Comparison of ENCODE assay signal across 9 mouse cellular contexts in genomic region chr13:91165200-91165599, GRCm38 (mm10). TPM values are rescaled to one million over a fixed set of nuclear protein-coding genes. Genes with fewer than 3 reads are reported as not detected.
DNase-seq lines count a peak whose midpoint lies in the region; ATAC-seq lines count a peak whose summit lies in the region.
"Had no signal": no experiment of that assay in that cellular context is flagged by ENCODE, and none has a peak within 500 bp of the region (broad histone marks: within the 10 kb centered on the region; RNA-seq: fewer than 3 reads in every experiment).

No protein-coding gene starts in this region.

- no peaks in the 10 kb centered on the region for H3K36me3 ChIP-seq in embryonic facial prominence, embryonic 12.5 days
- H3K36me3 ChIP-seq in embryonic facial prominence, embryonic 10.5 days (replicated peaks) = no peaks in the 10 kb centered on the region

- 74% methylated on average over 6 of the region's 6 CpGs for WGBS in embryonic facial prominence, embryonic 12.5 days
- WGBS in embryonic facial prominence, embryonic 10.5 days = 83% methylated on average over 6 of the region's 6 CpGs

- intact Hi-C loops in left cerebral cortex, postnatal 36 days (cut with DNase I) = no loop called here

- no peak overlapping the region for H3K9ac ChIP-seq in embryonic facial prominence, embryonic 12.5 days

- 0 out of 2 replicates have a peak overlapping the region, but pooled peaks have one; percentile 30 for H3K27ac ChIP-seq in embryonic facial prominence, embryonic 12.5 days
- no peak overlapping the region for H3K27ac ChIP-seq in embryonic facial prominence, embryonic 10.5 days (replicated peaks)

- no peaks in the 10 kb centered on the region for H3K9me3 ChIP-seq in embryonic facial prominence, embryonic 12.5 days
- H3K9me3 ChIP-seq in embryonic facial prominence, embryonic 10.5 days = no peaks in the 10 kb centered on the region

- H3K27me3 ChIP-seq in embryonic facial prominence, embryonic 12.5 days = no peaks in the 10 kb centered on the region
- H3K27me3 ChIP-seq in embryonic facial prominence, embryonic 10.5 days (replicated peaks; ENCODE audit: low read depth, poor library complexity, severe bottlenecking) = no peaks in the 10 kb centered on the region

- DNase-seq in embryonic facial prominence, embryonic 10.5 days (ENCODE audit: low spot score) = no peak
- peak; percentile 80 for DNase-seq in 3134 (ENCODE audit: extremely low read depth, insufficient read length, low spot score)
- DNase-seq in fat pad, adult 2 months (ENCODE audit: extremely low read depth, low read depth, low spot score) = peak; percentile 72
- peak; percentile 45 to 52 for DNase-seq in left cerebral cortex, postnatal 36 days (ENCODE audit: low spot score in 2 of 2)
- no peak for DNase-seq in neural tube, embryonic 10.5 days (ENCODE audit: extremely low spot score, low spot score)
- DNase-seq in spleen, postnatal 36 days (ENCODE audit: low spot score in 2 of 2) = no peak
- DNase-seq: cerebellum, postnatal 25 days had no signal

- H3K4me1 ChIP-seq in embryonic facial prominence, embryonic 12.5 days = peaks cover 4% of the 10 kb centered on the region; the same call in 1 of the 2 replicates
- peaks cover 7% of the 10 kb centered on the region; the same call in 1 of the 2 replicates for H3K4me1 ChIP-seq in embryonic facial prominence, embryonic 10.5 days

- H3K4me3 ChIP-seq in embryonic facial prominence, embryonic 12.5 days = no peak overlapping the region
- no peak overlapping the region for H3K4me3 ChIP-seq in embryonic facial prominence, embryonic 10.5 days

- ATAC-seq in embryonic facial prominence, embryonic 12.5 days (ENCODE audit: insufficient number of reproducible peaks, insufficient read depth, low FRiP score, low TSS enrichment) = no peak
- ATAC-seq in monocyte, adult 5-6 weeks (replicated peaks; ENCODE audit: insufficient number of reproducible peaks, low FRiP score, low TSS enrichment, poor library complexity, severe bottlenecking) = no peak

- H3K4me2 ChIP-seq in embryonic facial prominence, embryonic 12.5 days (replicated peaks) = no peak overlapping the region

RNA-seq across cellular contexts. Expression of gene Atg10, which starts 58.6 kb away (rescaled TPM):
- 15.7 and 19.9 TPM in 2 replicates for polyA plus RNA-seq in embryonic facial prominence, embryonic 12.5 days (2016; fragmentation: Nextera tagmentation; extraction: Ambion mirVana)
- 9.2 and 10.5 TPM in 2 replicates for polyA plus RNA-seq in embryonic facial prominence, embryonic 10.5 days (2016; fragmentation: Nextera tagmentation; extraction: Ambion mirVana)
- total RNA-seq in left cerebral cortex, postnatal 36 days (2021) = 10 to 100 TPM; 13.3 to 19.1 TPM
- 8.0 to 13.2 TPM (median 12.6 TPM) in 3 replicates for total RNA-seq in monocyte, adult 5-6 weeks (2017)

Comparison
In these comparisons a context has a peak if more than half of its experiments do, and no peak if none do; other contexts are left out.
1. DNase-seq: peak in 3134 (single experiment), fat pad, adult 2 months (single experiment) and left cerebral cortex, postnatal 36 days (2 of 2); none in embryonic facial prominence, embryonic 10.5 days (single experiment), neural tube, embryonic 10.5 days (single experiment) and spleen, postnatal 36 days (0 of 2).